Mouse (Mus musculus): Measurements from ENCODE around the gene Hmcn1.

DNA sequence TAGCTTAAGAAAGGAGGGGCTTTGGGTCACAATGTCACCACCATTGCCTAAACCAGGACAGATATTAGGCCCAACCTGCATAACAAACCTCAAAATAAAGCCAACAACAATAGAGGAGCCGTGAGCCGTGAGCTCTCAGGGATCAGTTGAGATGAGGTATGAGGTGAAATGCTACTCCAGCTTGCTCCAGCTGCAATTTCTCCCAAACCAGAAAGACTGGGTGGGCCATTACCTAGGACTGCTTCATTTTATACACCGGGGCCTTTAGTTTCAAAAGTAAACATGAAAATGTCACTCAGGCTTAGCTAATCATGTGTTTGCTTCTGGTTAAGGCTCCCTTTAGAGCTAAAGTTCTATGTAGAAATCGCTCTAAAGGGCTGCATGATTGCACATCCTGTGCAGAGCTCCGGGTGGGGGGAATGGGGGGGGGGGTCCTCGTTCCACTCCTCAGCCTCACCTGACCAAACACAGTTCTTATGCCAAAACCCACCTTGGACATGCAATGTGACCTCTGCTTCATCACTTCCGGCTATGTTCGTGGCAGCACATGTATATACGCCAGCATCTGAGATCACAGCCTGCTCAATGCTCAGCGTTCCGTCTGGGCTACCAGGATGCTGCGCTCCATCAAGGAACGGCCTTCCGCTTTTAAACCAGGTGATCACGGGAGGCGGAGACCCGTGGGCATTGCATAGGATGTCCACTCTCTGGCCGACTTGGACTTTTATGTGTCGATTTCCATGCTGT lies 250.0 kb downstream of the Hmcn1 start:
- TF ChIP-seq CTCF (IDR thresholded peaks at IDR 0.05; ENCODE audit: insufficient read depth, low read depth, low read length) (no peak), POLR2A (IDR thresholded peaks at IDR 0.05; ENCODE audit: insufficient read depth, low read depth, low read length) (no peak)
